32 mouse cellular contexts compared by ENCODE assay signal in genomic region chr12:71714606-71715005, GRCm38 (mm10).
A peak's percentile ranks its signal among the peaks of the same experiment; 100 is the strongest.
DNase-seq lines count a peak whose midpoint lies in the region; ATAC-seq and TF ChIP-seq lines count a peak whose summit lies in the region.
"Had no signal": no experiment of that assay in that cellular context is flagged by ENCODE, and none has a peak within 500 bp of the region (broad histone marks: within the 10 kb centered on the region; RNA-seq: fewer than 3 reads in every experiment).

No protein-coding gene starts in this region.

- H3K9me3 ChIP-seq in stomach, postnatal 0 days (ENCODE audit: control insufficient read depth, low read length) = no peaks in the 10 kb centered on the region
- H3K9me3 ChIP-seq: embryonic facial prominence, embryonic 13.5 days; forebrain, embryonic 10.5 days; hindbrain, embryonic 12.5 days; intestine, embryonic 15.5 days; liver, embryonic 12.5 days had no signal

- no peak for TF ChIP-seq EP300 in stomach, postnatal 0 days (optimal IDR thresholded peaks at IDR 0.05)

- no peak overlapping the region for H3K27ac ChIP-seq in stomach, postnatal 0 days (replicated peaks)
- H3K27ac ChIP-seq: embryonic facial prominence, embryonic 13.5 days; forebrain, embryonic 10.5 days; gastrocnemius, adult 2 months; hindbrain, embryonic 12.5 days; hindbrain, postnatal 0 days; intestine, embryonic 15.5 days; liver, embryonic 12.5 days had no signal

- no peaks in the 10 kb centered on the region for H3K4me1 ChIP-seq in stomach, postnatal 0 days (replicated peaks; ENCODE audit: control insufficient read depth, insufficient read depth)
- H3K4me1 ChIP-seq: embryonic facial prominence, embryonic 13.5 days; forebrain, embryonic 10.5 days; hindbrain, embryonic 12.5 days; intestine, embryonic 15.5 days; liver, embryonic 12.5 days had no signal

- no peak overlapping the region for H3K4me2 ChIP-seq in stomach, postnatal 0 days (replicated peaks; ENCODE audit: low read depth)
- H3K4me2 ChIP-seq: embryonic facial prominence, embryonic 13.5 days; heart, embryonic 11.5 days; hindbrain, embryonic 12.5 days; intestine, embryonic 15.5 days; liver, embryonic 12.5 days; midbrain, embryonic 11.5 days had no signal

- TF ChIP-seq CTCF in stomach, postnatal 0 days (IDR thresholded peaks at IDR 0.05; ENCODE audit: low read depth) = no peak

- H3K9ac ChIP-seq in stomach, postnatal 0 days (ENCODE audit: low read length) = no peak overlapping the region
- H3K9ac ChIP-seq: embryonic facial prominence, embryonic 13.5 days; hindbrain, embryonic 12.5 days; intestine, embryonic 15.5 days; liver, embryonic 12.5 days; liver, postnatal 0 days had no signal

- no peaks in the 10 kb centered on the region for H3K27me3 ChIP-seq in stomach, postnatal 0 days (ENCODE audit: control insufficient read depth, insufficient read depth, low read length)
- H3K27me3 ChIP-seq: CH12.LX; embryonic facial prominence, embryonic 13.5 days; hindbrain, embryonic 12.5 days; intestine, embryonic 15.5 days; liver, embryonic 12.5 days had no signal

- peak; percentile 86 for ATAC-seq in frontal cortex, adult (ENCODE audit: low TSS enrichment)
- ATAC-seq in stomach, postnatal 0 days (ENCODE audit: low FRiP score, low TSS enrichment) = no peak
- ATAC-seq: activated CD4-positive, CD25-positive, alpha-beta regulatory T cell, adult 4 months; forebrain, embryonic 16.5 days; hindbrain, postnatal 0 days; intestine, embryonic 15.5 days; liver, embryonic 12.5 days; liver, postnatal 0 days; midbrain, embryonic 16.5 days had no signal

- no peak for DNase-seq in frontal cortex, postnatal 14 days (ENCODE audit: low spot score in 2 of 2)
- DNase-seq in left cerebral cortex, adult 18-20 months (ENCODE audit: low spot score in 2 of 2) = peak; percentile 17 to 35
- no peak for DNase-seq in left cerebral cortex, postnatal 4 days
- peak; percentile 57 for DNase-seq in brain, adult 2 months (ENCODE audit: low read depth, low spot score)
- peak; percentile 22 to 53 for DNase-seq in left cerebral cortex, postnatal 14 days (ENCODE audit: low spot score in 2 of 2)
- no peak for DNase-seq in stomach, postnatal 0 days (ENCODE audit: low spot score)
- no peak for DNase-seq in ovary, postnatal 36 days (ENCODE audit: low spot score)
- DNase-seq: adrenal gland, adult 2 months; cerebellum, adult 11-12 months; cerebellum, adult 9-11 months; gastrocnemius, adult 2 months; gastrocnemius, postnatal 36 days; heart, adult 18-20 months; heart, postnatal 36 days; kidney, adult 2 months; kidney, postnatal 10 days; liver, postnatal 0 days; lung, postnatal 36 days; thymus, postnatal 36 days had no signal

- H3K4me3 ChIP-seq in stomach, postnatal 0 days (ENCODE audit: low read depth, low read length) = no peak overlapping the region
- H3K4me3 ChIP-seq: embryonic facial prominence, embryonic 13.5 days; forebrain, embryonic 10.5 days; gastrocnemius, adult 2 months; hindbrain, embryonic 12.5 days; intestine, embryonic 15.5 days; liver, embryonic 12.5 days had no signal

- WGBS in stomach, postnatal 0 days = 72% methylated on average over 7 of the region's 7 CpGs

- intact Hi-C loops in left cerebral cortex, postnatal 4 days (cut with DNase I) = no loop called here
- intact Hi-C loops in left cerebral cortex, postnatal 14 days (cut with DNase I) = no loop called here

- no peaks in the 10 kb centered on the region for H3K36me3 ChIP-seq in stomach, postnatal 0 days (ENCODE audit: control insufficient read depth, insufficient read depth, low read length)
- H3K36me3 ChIP-seq: embryonic facial prominence, embryonic 13.5 days; forebrain, embryonic 10.5 days; hindbrain, embryonic 12.5 days; intestine, embryonic 15.5 days; liver, embryonic 12.5 days had no signal

Comparison
In these comparisons a context has a peak if more than half of its experiments do, and no peak if none do; other contexts are left out.
1. DNase-seq: peak in left cerebral cortex, adult 18-20 months (2 of 2), brain, adult 2 months (single experiment) and left cerebral cortex, postnatal 14 days (2 of 2); none in frontal cortex, postnatal 14 days (0 of 2), left cerebral cortex, postnatal 4 days (single experiment), stomach, postnatal 0 days (single experiment) and ovary, postnatal 36 days (single experiment).